Mouse (Mus musculus): ENCODE measurements around the gene Ankrd37.

The Ankrd37 gene

GRCm38 (mm10) chr8:45973988-45974505 lies 31.5 kb downstream of the Ankrd37 start:
- DNase-seq = no peak

- DNase-seq = no peak
Observed at GRCm38 (mm10) chr8:45970894-45971293, 34.6 kb downstream of the Ankrd37 start.

DNA sequence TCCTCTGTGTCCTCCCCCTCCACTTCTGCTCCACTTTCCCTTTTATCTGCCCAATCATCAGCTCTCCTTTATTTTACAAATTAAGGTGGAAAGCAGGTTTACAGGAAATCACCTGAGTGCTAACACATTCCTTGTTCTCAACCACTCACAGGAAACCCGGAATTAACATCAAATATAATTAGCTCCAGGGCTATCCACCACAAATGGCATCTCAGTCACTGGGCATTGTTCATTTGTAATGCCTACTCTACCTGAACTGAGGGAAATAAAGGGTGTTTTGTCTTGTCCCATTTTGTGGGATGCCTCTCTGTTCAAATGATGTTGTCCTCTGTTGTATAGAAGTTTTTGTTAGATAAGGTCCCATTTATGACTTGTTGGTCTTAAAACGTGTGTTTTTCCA lies 54.9 kb downstream of the Ankrd37 start:
- no peak for DNase-seq

Data from lung, postnatal 10 days (tissue).